Mouse (Mus musculus) hindbrain, embryonic 10.5 days (tissue): Measurements from ENCODE around the gene Armc12. TPM values are rescaled to one million over a fixed set of nuclear protein-coding genes. Genes with fewer than 3 reads are reported as not detected.

Experiments
- DNase-seq: peaks from one replicate; pipeline ENCODE4 v3.0.0-alpha.2; 2017; ENCODE audit warnings: low spot score
- H3K27ac ChIP-seq: fragments of 300-500 bp; sonication (generic); 2 replicates; pipeline ENCODE4 v1.5.1; 2016; ENCODE audit warnings: mild to moderate bottlenecking, moderate library complexity
- H3K27me3 ChIP-seq: fragments of 300-500 bp; sonication (generic); 2 replicates; pipeline ENCODE4 v1.6.1; 2016; ENCODE audit warnings: mild to moderate bottlenecking; ENCODE audit not compliant: poor library complexity, insufficient read depth, severe bottlenecking
- H3K36me3 ChIP-seq: fragments of 300-500 bp; sonication (generic); 2 replicates; pipeline ENCODE4 v1.6.1; 2016; ENCODE audit warnings: mild to moderate bottlenecking, moderate library complexity
- H3K4me1 ChIP-seq: fragments of 300-500 bp; sonication (generic); replicated peaks from 2 replicates; pipeline ENCODE4 v1.6.1; 2016; ENCODE audit warnings: mild to moderate bottlenecking
- H3K4me3 ChIP-seq: fragments of 300-500 bp; sonication (generic); 2 replicates; pipeline ENCODE4 v1.5.1; 2016; ENCODE audit warnings: mild to moderate bottlenecking, moderate library complexity
- H3K9me3 ChIP-seq: fragments of 300-500 bp; sonication (generic); 2 replicates; pipeline ENCODE4 v1.6.1; 2016; ENCODE audit warnings: mild to moderate bottlenecking, moderate library complexity
- WGBS: fragments of 180-500 bp; shearing (Covaris S2); methylation state at CpG from one replicate; pipeline ENCODE4 v1.1.7; 2016; 5-methylcytosine and 5-hydroxymethylcytosine counted together
- polyA plus RNA-seq: library from polyadenylated mRNA; unstranded; fragments of >200 nt; fragmentation: Nextera tagmentation; extraction: Ambion mirVana; gene quantifications from 2 replicates; pipeline ENCODE4 v1.2.1, GENCODE M21; 2016

Armc12 gene
- polyA plus RNA-seq, 1 experiment from 2014 or later = not detected

GRCm38 (mm10) chr17:28515431-28516341, 14.9 kb upstream of the Armc12 start:
- WGBS = 63% methylated on average over 10 of the region's 10 CpGs
- H3K27me3 ChIP-seq = peaks cover 70% of the 10 kb centered on the region

GRCm38 (mm10) chr17:28516881-28517280, 13.7 kb upstream of the Armc12 start:
- H3K27me3 ChIP-seq = peaks cover 76% of the 10 kb centered on the region
- WGBS = 71% methylated on average over 4 of the region's 4 CpGs
- peaks cover 58% of the 10 kb centered on the region for H3K4me1 ChIP-seq
- H3K27ac ChIP-seq = no peak overlapping the region
- no peaks in the 10 kb centered on the region for H3K36me3 ChIP-seq
- no peak for DNase-seq
- H3K4me3 ChIP-seq = peak overlapping the region; percentile 59; the same call in 1 of the 2 replicates
- no peaks in the 10 kb centered on the region for H3K9me3 ChIP-seq

More at GRCm38 (mm10) chr17:28515431-28516341, 14.9 kb upstream of the Armc12 start:
- H3K4me1 ChIP-seq = peaks cover 70% of the 10 kb centered on the region
- peak overlapping the region; percentile 59 for H3K27ac ChIP-seq
- DNase-seq = no peak
- H3K36me3 ChIP-seq = no peaks in the 10 kb centered on the region
- no peak overlapping the region for H3K4me3 ChIP-seq
- no peaks in the 10 kb centered on the region for H3K9me3 ChIP-seq

GRCm38 (mm10) chr17:28517441-28517955, 13.1 kb upstream of the Armc12 start, which contains the start of gene Fkbp5:
Gene Fkbp5, minus strand, starts transcription at chr17:28517527.
- WGBS = 5% methylated on average over 16 of the region's 16 CpGs

GRCm38 (mm10) chr17:28517956-28518614, 12.5 kb upstream of the Armc12 start:
- Histone ChIP-seq H3K27ac (peak overlapping the region; percentile 88), H3K4me1 (peaks cover 58% of the 10 kb centered on the region), H3K9me3 (no peaks in the 10 kb centered on the region), H3K27me3 (peaks cover 76% of the 10 kb centered on the region), H3K4me3 (peak overlapping the region; percentile 59), H3K36me3 (no peaks in the 10 kb centered on the region)
- peak; percentile 55 for DNase-seq
- WGBS = under 1% methylated on average over 45 of the region's 46 CpGs

More at GRCm38 (mm10) chr17:28517441-28517955, 13.1 kb upstream of the Armc12 start, which contains the start of gene Fkbp5:
- Histone ChIP-seq H3K36me3 (no peaks in the 10 kb centered on the region), H3K27me3 (peaks cover 81% of the 10 kb centered on the region), H3K4me3 (peak within 1 kb of the TSS; percentile 59), H3K4me1 (peaks cover 58% of the 10 kb centered on the region), H3K27ac (peak within 1 kb of the TSS; percentile 88), H3K9me3 (no peaks in the 10 kb centered on the region)
- peak; percentile 57 for DNase-seq

- Histone ChIP-seq H3K4me1 (peaks cover 60% of the 10 kb centered on the region), H3K36me3 (no peaks in the 10 kb centered on the region), H3K9me3 (no peaks in the 10 kb centered on the region), H3K27me3 (peaks cover 81% of the 10 kb centered on the region), H3K4me3 (peak overlapping the region; percentile 59), H3K27ac (peak overlapping the region; percentile 88)
- DNase-seq = no peak
- WGBS = 22% methylated on average over 8 of the region's 8 CpGs
Measured at GRCm38 (mm10) chr17:28518615-28519071, 12.0 kb upstream of the Armc12 start.

- no peaks in the 10 kb centered on the region for H3K9me3 ChIP-seq
- no peaks in the 10 kb centered on the region for H3K36me3 ChIP-seq
- H3K4me3 ChIP-seq = no peak overlapping the region
- H3K27ac ChIP-seq = no peak overlapping the region
- WGBS = 93% methylated on average over 3 of the region's 3 CpGs
- peaks cover 55% of the 10 kb centered on the region for H3K4me1 ChIP-seq
- DNase-seq = no peak
- H3K27me3 ChIP-seq = peaks cover 91% of the 10 kb centered on the region
Measured at GRCm38 (mm10) chr17:28519827-28520226, 10.8 kb upstream of the Armc12 start.

GRCm38 (mm10) chr17:28520561-28520960, 10.0 kb upstream of the Armc12 start:
- DNase-seq = no peak
- WGBS = 85% methylated on average over 4 of the region's 4 CpGs
- peaks cover 87% of the 10 kb centered on the region for H3K27me3 ChIP-seq
- H3K9me3 ChIP-seq = no peaks in the 10 kb centered on the region
- no peak overlapping the region for H3K27ac ChIP-seq
- peaks cover 47% of the 10 kb centered on the region for H3K4me1 ChIP-seq
- no peaks in the 10 kb centered on the region for H3K36me3 ChIP-seq
- H3K4me3 ChIP-seq = no peak overlapping the region

GRCm38 (mm10) chr17:28521071-28521726, 9.4 kb upstream of the Armc12 start:
- WGBS = 65% methylated on average over 5 of the region's 5 CpGs
- Histone ChIP-seq H3K36me3 (no peaks in the 10 kb centered on the region), H3K27me3 (peaks cover 80% of the 10 kb centered on the region), H3K4me3 (no peak overlapping the region), H3K4me1 (peaks cover 43% of the 10 kb centered on the region), H3K27ac (no peak overlapping the region), H3K9me3 (no peaks in the 10 kb centered on the region)
- no peak for DNase-seq

- Histone ChIP-seq H3K36me3 (no peaks in the 10 kb centered on the region), H3K27me3 (peaks cover 73% of the 10 kb centered on the region)
Measured at GRCm38 (mm10) chr17:28521920-28522319, 8.7 kb upstream of the Armc12 start.

GRCm38 (mm10) chr17:28522623-28523354, 7.8 kb upstream of the Armc12 start:
- Histone ChIP-seq H3K9me3 (no peaks in the 10 kb centered on the region), H3K36me3 (no peaks in the 10 kb centered on the region), H3K27ac (peak overlapping the region; percentile 91), H3K27me3 (peaks cover 64% of the 10 kb centered on the region), H3K4me3 (peak overlapping the region; percentile 79), H3K4me1 (peaks cover 41% of the 10 kb centered on the region)
- peak; percentile 87 for DNase-seq
- under 1% methylated on average over 62 of the region's 66 CpGs for WGBS

More at GRCm38 (mm10) chr17:28521920-28522319, 8.7 kb upstream of the Armc12 start:
- no peak overlapping the region for H3K27ac ChIP-seq
- H3K4me1 ChIP-seq = peaks cover 43% of the 10 kb centered on the region
- H3K9me3 ChIP-seq = no peaks in the 10 kb centered on the region
- no peak for DNase-seq
- 47% methylated on average over 6 of the region's 6 CpGs for WGBS
- peak overlapping the region; percentile 79; the same call in 1 of the 2 replicates for H3K4me3 ChIP-seq

GRCm38 (mm10) chr17:28523355-28524008, 7.1 kb upstream of the Armc12 start:
- peaks cover 57% of the 10 kb centered on the region for H3K27me3 ChIP-seq
- DNase-seq = no peak
- no peaks in the 10 kb centered on the region for H3K36me3 ChIP-seq
- H3K4me1 ChIP-seq = peaks cover 35% of the 10 kb centered on the region
- H3K4me3 ChIP-seq = peak overlapping the region; percentile 79
- peak overlapping the region; percentile 91 for H3K27ac ChIP-seq
- WGBS = 6% methylated on average over 28 of the region's 28 CpGs
- no peaks in the 10 kb centered on the region for H3K9me3 ChIP-seq
